10 mouse cellular contexts compared by ENCODE assay signal in genomic region chr10:94458690-94459089, GRCm38 (mm10).
A peak's percentile ranks its signal among the peaks of the same experiment; 100 is the strongest.
DNase-seq lines count a peak whose midpoint lies in the region; ATAC-seq and TF ChIP-seq lines count a peak whose summit lies in the region.
"Had no signal": no experiment of that assay in that cellular context is flagged by ENCODE, and none has a peak within 500 bp of the region (broad histone marks: within the 10 kb centered on the region; RNA-seq: fewer than 3 reads in every experiment).

No protein-coding gene starts in this region.

- H3K27me3 ChIP-seq in intestine, embryonic 15.5 days (replicated peaks), result no peaks in the 10 kb centered on the region
- H3K27me3 ChIP-seq in stomach, embryonic 16.5 days (ENCODE audit: control insufficient read depth, insufficient read depth, low read length), result no peaks in the 10 kb centered on the region

- no peaks in the 10 kb centered on the region for H3K36me3 ChIP-seq in intestine, embryonic 15.5 days
- no peaks in the 10 kb centered on the region for H3K36me3 ChIP-seq in stomach, embryonic 16.5 days (ENCODE audit: control insufficient read depth, insufficient read depth, low read length)

- TF ChIP-seq CTCF in left cerebral cortex, adult 2 months (IDR thresholded peaks at IDR 0.05), result no peak

- no peak overlapping the region for H3K4me3 ChIP-seq in intestine, embryonic 15.5 days (replicated peaks)
- no peak overlapping the region for H3K4me3 ChIP-seq in stomach, embryonic 16.5 days (replicated peaks; ENCODE audit: low read length)
- H3K4me3 ChIP-seq in left cerebral cortex, adult 2 months, result no peak overlapping the region

- H3K4me1 ChIP-seq in intestine, embryonic 15.5 days (replicated peaks), result no peaks in the 10 kb centered on the region; the same call in 1 of the 2 replicates
- peaks cover 11% of the 10 kb centered on the region for H3K4me1 ChIP-seq in stomach, embryonic 16.5 days (ENCODE audit: control insufficient read depth, insufficient read depth, low read length)

- peak; percentile 64 for DNase-seq in heart, postnatal 4 days
- DNase-seq in heart, adult 8-10 months (ENCODE audit: low spot score), result no peak
- DNase-seq in lung, postnatal 10 days, result peak; percentile 59
- no peak for DNase-seq in lung, adult 18-20 months
- no peak for DNase-seq in left cerebral cortex, adult 2 months (ENCODE audit: extremely low spot score in 1 of 2, low spot score in 2 of 2)
- DNase-seq: cerebellum, adult 2 months had no signal

- H3K9me3 ChIP-seq in intestine, embryonic 15.5 days, result no peaks in the 10 kb centered on the region
- no peaks in the 10 kb centered on the region for H3K9me3 ChIP-seq in stomach, embryonic 16.5 days (replicated peaks; ENCODE audit: control insufficient read depth, low read length)

- 32% methylated on average over 6 of the region's 6 CpGs for whole genome bisulfite sequencing in intestine, embryonic 15.5 days
- 32% methylated on average over 6 of the region's 6 CpGs for WGBS in stomach, embryonic 16.5 days

- H3K9ac ChIP-seq in intestine, embryonic 15.5 days, result no peak overlapping the region
- no peak overlapping the region for H3K9ac ChIP-seq in stomach, embryonic 16.5 days (ENCODE audit: low read length)

- ATAC-seq in intestine, embryonic 15.5 days, result 0 out of 2 replicates have a peak, but pooled peaks have one; percentile 63
- ATAC-seq in stomach, embryonic 16.5 days (ENCODE audit: insufficient read depth, low FRiP score), result peak; percentile 51; the same call in 1 of the 2 replicates
- no peak for ATAC-seq in granulocyte monocyte progenitor cell, adult 5-6 weeks (replicated peaks; ENCODE audit: poor library complexity, severe bottlenecking)

- intact Hi-C loops in left cerebral cortex, adult 2 months (cut with DNase I), result no loop called here

- H3K4me2 ChIP-seq in intestine, embryonic 15.5 days (replicated peaks), result no peak overlapping the region
- no peak overlapping the region for H3K4me2 ChIP-seq in stomach, embryonic 16.5 days (ENCODE audit: low read depth, low read length)

- H3K27ac ChIP-seq in intestine, embryonic 15.5 days, result peak overlapping the region; percentile 4; the same call in 1 of the 2 replicates
- H3K27ac ChIP-seq in stomach, embryonic 16.5 days (ENCODE audit: low read length), result peak overlapping the region; percentile 36; the same call in 1 of the 2 replicates
- no peak overlapping the region for H3K27ac ChIP-seq in left cerebral cortex, adult 2 months
- H3K27ac ChIP-seq: macrophage had no signal

Comparison
In these comparisons a context has a peak if more than half of its experiments do, and no peak if none do; other contexts are left out.
1. DNase-seq: peak in heart, postnatal 4 days (single experiment) and lung, postnatal 10 days (single experiment); none in heart, adult 8-10 months (single experiment), lung, adult 18-20 months (0 of 2) and left cerebral cortex, adult 2 months (0 of 2).